Mouse (Mus musculus) CH12.LX (cell line): ENCODE measurements at regions not wholly inside any gene's neighbourhood (a gene's known extent, or its start where the extent isn't known, plus 50 kb on each side); places are given as distances from the start of the nearest gene placed in this dataset.

Experiments
- DNase-seq: peaks from one replicate; pipeline ENCODE4 v3.0.0-alpha.2; 2013; ENCODE audit errors: extremely low read depth
- H3K27ac ChIP-seq: 2 replicates; pipeline ENCODE4 v1.5.1; 2012; ENCODE audit warnings: low read depth, mild to moderate bottlenecking, control low read depth, moderate library complexity; ENCODE audit not compliant: insufficient read depth
- H3K27me3 ChIP-seq: replicated peaks from 2 replicates; pipeline ENCODE3; 2012; ENCODE audit warnings: inconsistent platforms
- H3K36me3 ChIP-seq, 2 experiments: replicated peaks in 1 of 2; 2 replicates each; pipeline versions ENCODE3 to v1.6.1; 2012; ENCODE audit warnings: inconsistent platforms in 1 of 2, low read length in 1 of 2, mild to moderate bottlenecking in 1 of 2, mixed read lengths in 1 of 2, moderate library complexity in 1 of 2; ENCODE audit not compliant: control insufficient read depth in 1 of 2, insufficient read depth in 1 of 2
- H3K4me1 ChIP-seq, 2 experiments: 2 replicates each; pipeline ENCODE4 v1.6.1; 2012; ENCODE audit warnings: inconsistent platforms in 1 of 2, moderate library complexity in 1 of 2; ENCODE audit not compliant: insufficient read depth in 2 of 2, control insufficient read depth in 1 of 2
- H3K4me2 ChIP-seq: 2 replicates; pipeline ENCODE4 v1.6.1; 2012; ENCODE audit warnings: low read depth, mild to moderate bottlenecking, control low read depth; ENCODE audit not compliant: poor library complexity, insufficient read depth, severe bottlenecking
- H3K4me3 ChIP-seq, 3 experiments: fragments of 150-350 bp in 1 of 3; sonication (generic) in 1 of 3; replicated peaks in 1 of 3; 2 replicates each; pipeline versions ENCODE3 to v1.5.1; 2011 to 2012; ENCODE audit warnings: low read depth in 2 of 3, low read length in 2 of 3, mild to moderate bottlenecking in 2 of 3, moderate library complexity in 2 of 3, control low read depth in 1 of 3, improper control_type of control experiment in 1 of 3, inconsistent platforms in 1 of 3, mixed read lengths in 1 of 3; ENCODE audit not compliant: poor library complexity in 1 of 3
- H3K79me2 ChIP-seq: replicated peaks from 2 replicates; pipeline ENCODE4 v1.6.1; 2012; ENCODE audit warnings: mild to moderate bottlenecking, moderate library complexity; ENCODE audit not compliant: control insufficient read depth, poor library complexity, insufficient read depth, severe bottlenecking; ENCODE audit errors: extremely low read depth
- H3K9ac ChIP-seq: 2 replicates; pipeline ENCODE4 v1.6.1; 2012; ENCODE audit warnings: low read depth, mild to moderate bottlenecking, control low read depth, moderate library complexity; ENCODE audit not compliant: insufficient read depth
- H3K9me3 ChIP-seq: replicated peaks from 2 replicates; pipeline ENCODE3; 2012; ENCODE audit warnings: low read length, inconsistent platforms, mixed read lengths
- E2F4 ChIP-seq: IDR thresholded peaks from 2 replicates; pipeline ENCODE4 v1.6.1; 2011; ENCODE audit warnings: low read depth, low read length, improper control_type of control experiment; ENCODE audit not compliant: insufficient replicate concordance
- EP300 ChIP-seq: IDR thresholded peaks from 2 replicates; pipeline ENCODE4 v1.6.1; 2011; ENCODE audit warnings: low read length, improper control_type of control experiment
- ETS1 ChIP-seq: conservative IDR thresholded peaks from 2 replicates; pipeline ENCODE4 v1.6.1; 2012; ENCODE audit warnings: low read depth, mild to moderate bottlenecking, inconsistent platforms, low read length, improper control_type of control experiment, moderate library complexity
- GABPA ChIP-seq: IDR thresholded peaks from 2 replicates; pipeline ENCODE4 v1.6.1; 2012; ENCODE audit warnings: low read depth, low read length, improper control_type of control experiment, inconsistent platforms; ENCODE audit not compliant: insufficient replicate concordance
- HCFC1 ChIP-seq: IDR thresholded peaks from 2 replicates; pipeline ENCODE4 v1.6.1; 2012; ENCODE audit warnings: low read depth, mild to moderate bottlenecking, inconsistent platforms, low read length, improper control_type of control experiment
- IRF4 ChIP-seq: IDR thresholded peaks from 2 replicates; pipeline ENCODE4 v1.6.1; 2014; ENCODE audit warnings: low read depth, mild to moderate bottlenecking, inconsistent platforms, low read length, improper control_type of control experiment
- JUND ChIP-seq: conservative IDR thresholded peaks from 2 replicates; pipeline ENCODE4 v1.6.1; 2011; ENCODE audit warnings: low read depth, low read length, improper control_type of control experiment
- MAZ ChIP-seq: IDR thresholded peaks from 2 replicates; pipeline ENCODE4 v1.6.1; 2012; ENCODE audit warnings: low read depth, mild to moderate bottlenecking, inconsistent platforms, low read length, improper control_type of control experiment, moderate library complexity
- MYC ChIP-seq: IDR thresholded peaks from 2 replicates; pipeline ENCODE4 v1.6.1; 2011; ENCODE audit warnings: low read depth, mild to moderate bottlenecking, improper control_type of control experiment, low read length
- NELFE ChIP-seq: IDR thresholded peaks from 2 replicates; pipeline ENCODE4 v1.6.1; 2011; ENCODE audit warnings: low read depth, low read length, improper control_type of control experiment
- POLR2AphosphoS2 ChIP-seq: IDR thresholded peaks from 2 replicates; pipeline ENCODE4 v1.6.1; 2011; ENCODE audit warnings: low read depth, low read length, improper control_type of control experiment
- SIN3A ChIP-seq: IDR thresholded peaks from 2 replicates; pipeline ENCODE4 v1.6.1; 2012; ENCODE audit warnings: low read length, improper control_type of control experiment, inconsistent platforms
- TBP ChIP-seq: conservative IDR thresholded peaks from 2 replicates; pipeline ENCODE4 v1.6.1; 2011; ENCODE audit warnings: low read depth, low read length, improper control_type of control experiment
- UBTF ChIP-seq: IDR thresholded peaks from 2 replicates; pipeline ENCODE4 v1.6.1; 2012; ENCODE audit warnings: low read depth, mild to moderate bottlenecking, inconsistent platforms, low read length, improper control_type of control experiment, moderate library complexity
- ZNF384 ChIP-seq: IDR thresholded peaks from 2 replicates; pipeline ENCODE4 v1.6.1; 2012; ENCODE audit warnings: low read depth, low read length, improper control_type of control experiment, inconsistent platforms
- dilution Hi-C: fragments of 300-500 bp; cut with MboI; formaldehyde crosslinking; loops from 2 replicates; pipeline ENCODE4 v1.14.3; 2020; ENCODE audit warnings: low sequenced_read_pairs; ENCODE audit not compliant: extremely low pct_unique_long_range_greater_than_20kb, extremely low pct_ligation_motif_present
- in situ Hi-C: fragments of 300-500 bp; cut with MboI; formaldehyde crosslinking; loops from 3 replicates; pipeline ENCODE4 v1.14.3; 2019; ENCODE audit warnings: low sequenced_read_pairs, low pct_ligation_motif_present, low pct_unique_long_range_greater_than_20kb, mixed read lengths

DNA sequence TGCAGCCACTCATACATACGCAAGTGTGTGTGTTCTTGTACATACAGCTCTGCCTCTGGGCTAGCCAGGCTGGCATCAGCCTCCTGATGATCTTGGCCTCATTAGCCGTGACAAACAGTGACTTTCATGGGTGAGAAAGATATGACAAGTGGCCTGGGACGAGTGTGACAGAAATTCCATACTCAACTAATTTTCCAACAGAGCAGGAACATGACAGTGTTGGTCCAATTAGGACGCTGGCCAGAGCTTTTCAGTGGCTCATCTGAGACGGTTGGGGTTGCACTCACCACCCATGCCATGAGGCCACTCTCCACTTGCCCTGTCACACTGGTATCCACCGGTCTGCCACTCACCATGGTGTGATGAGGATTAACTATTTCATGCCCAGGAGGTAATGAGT lies 226.2 kb upstream of the Zdhhc25 start:
- H3K36me3 ChIP-seq, result no peaks in the 10 kb centered on the region
- dilution Hi-C loops, result no loop called here
- no peak overlapping the region for H3K4me3 ChIP-seq
- in situ Hi-C loops, result no loop called here
- no peaks in the 10 kb centered on the region for H3K4me1 ChIP-seq
- H3K27me3 ChIP-seq, result peaks cover 1% of the 10 kb centered on the region
- H3K79me2 ChIP-seq, result no peaks in the 10 kb centered on the region
- no peak overlapping the region for H3K27ac ChIP-seq
- no peak overlapping the region for H3K9ac ChIP-seq
- TF ChIP-seq UBTF, result no peak
- no peak for TF ChIP-seq HCFC1
- TF ChIP-seq TBP, result no peak
- TF ChIP-seq IRF4, result no peak
- no peak for TF ChIP-seq MAZ
- no peak for TF ChIP-seq ZNF384
- no peak for TF ChIP-seq E2F4
- no peak for TF ChIP-seq ETS1
- no peak for TF ChIP-seq MYC
- no peak overlapping the region for H3K4me2 ChIP-seq
- DNase-seq, result no peak
- peaks cover 56% of the 10 kb centered on the region for H3K9me3 ChIP-seq

DNA sequence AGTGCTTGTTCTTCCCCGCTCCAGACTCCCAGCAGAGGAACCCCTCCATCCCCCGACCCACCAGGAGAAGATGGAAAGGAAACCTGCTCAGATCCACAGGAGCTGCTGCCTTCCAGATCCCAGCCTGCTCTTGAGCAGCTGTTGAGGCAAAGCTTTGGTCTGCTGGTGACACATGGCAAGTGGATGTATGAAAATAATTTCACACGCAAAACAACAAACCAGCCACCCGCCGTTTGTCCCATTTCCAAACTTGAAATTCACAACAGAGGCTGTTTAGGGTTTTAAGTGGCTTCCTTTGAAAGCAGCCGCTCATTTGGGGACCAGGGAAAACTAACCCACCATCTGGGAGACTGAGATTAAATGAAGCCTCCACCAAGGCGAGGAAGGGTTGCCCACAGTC lies 220.8 kb upstream of the Zdhhc25 start:
- in situ Hi-C loops (no loop called here), dilution Hi-C loops (no loop called here)
- DNase-seq, result no peak
- Histone ChIP-seq H3K9ac (no peak overlapping the region), H3K4me2 (no peak overlapping the region), H3K36me3 (no peaks in the 10 kb centered on the region), H3K4me1 (no peaks in the 10 kb centered on the region), H3K27me3 (peaks cover 1% of the 10 kb centered on the region), H3K4me3 (no peak overlapping the region), H3K79me2 (no peaks in the 10 kb centered on the region), H3K27ac (no peak overlapping the region), H3K9me3 (peaks cover 75% of the 10 kb centered on the region)
- no peak for TF ChIP-seq POLR2AphosphoS2
- TF ChIP-seq MYC, result no peak
- TF ChIP-seq JUND, result no peak
- no peak for TF ChIP-seq NELFE
- TF ChIP-seq ETS1, result no peak
- TF ChIP-seq GABPA, result no peak
- TF ChIP-seq EP300, result no peak
- TF ChIP-seq UBTF, result no peak
- no peak for TF ChIP-seq SIN3A
